Mouse (Mus musculus) thymus, adult 2 months (tissue): ENCODE measurements around the gene Lrrfip1. TPM values are rescaled to one million over a fixed set of nuclear protein-coding genes. Genes with fewer than 3 reads are reported as not detected.

Experiments used
- DNase-seq: peaks from one replicate; pipeline ENCODE4 v3.0.0; 2021
- H3K27ac ChIP-seq: fragments of 200-500 bp; 2 replicates; pipeline ENCODE4 v1.5.1; 2012; ENCODE audit warnings: low read length, control low read depth; ENCODE audit not compliant: control insufficient read depth, insufficient read depth
- H3K27me3 ChIP-seq: fragments of 200-500 bp; 2 replicates; pipeline ENCODE4 v1.6.1; 2012; ENCODE audit warnings: mild to moderate bottlenecking, low read length, moderate library complexity, mixed read lengths; ENCODE audit not compliant: control insufficient read depth, insufficient read depth
- H3K36me3 ChIP-seq: fragments of 200-500 bp; 2 replicates; pipeline ENCODE4 v1.6.1; 2012; ENCODE audit warnings: mild to moderate bottlenecking, low read length, moderate library complexity; ENCODE audit not compliant: control insufficient read depth, insufficient read depth
- H3K4me1 ChIP-seq: fragments of 200-500 bp; replicated peaks from 2 replicates; pipeline ENCODE4 v1.6.1; 2012; ENCODE audit warnings: low read length; ENCODE audit not compliant: control insufficient read depth, insufficient read depth
- H3K4me3 ChIP-seq: fragments of 200-500 bp; 2 replicates; pipeline ENCODE4 v1.5.1; 2012; ENCODE audit warnings: mild to moderate bottlenecking, low read length, control low read depth, moderate library complexity; ENCODE audit not compliant: control insufficient read depth, insufficient read depth
- CTCF ChIP-seq: fragments of 200-500 bp; IDR thresholded peaks from 2 replicates; pipeline ENCODE4 v1.5.1; 2012; ENCODE audit warnings: mild to moderate bottlenecking, control low read depth, low read length, moderate library complexity, borderline replicate concordance; ENCODE audit not compliant: control insufficient read depth, poor library complexity, insufficient read depth; ENCODE audit errors: extremely low read depth
- POLR2A ChIP-seq: fragments of 200-500 bp; IDR thresholded peaks from 2 replicates; pipeline ENCODE4 v1.6.1; 2012; ENCODE audit warnings: mild to moderate bottlenecking, low read length, control low read depth, moderate library complexity; ENCODE audit not compliant: control insufficient read depth, poor library complexity, insufficient read depth; ENCODE audit errors: extremely low read depth
- WGBS: fragments of 180-500 bp; shearing (Covaris S2); methylation state at CpG from one replicate; pipeline ENCODE4 v1.1.7; 2018; 5-methylcytosine and 5-hydroxymethylcytosine counted together
- polyA plus RNA-seq: library from polyadenylated mRNA; depleted of rRNA; stranded (reverse); fragments of >200 nt; gene quantifications from 2 replicates; pipeline ENCODE4 v1.2.3, GENCODE M21; 2012

Gene Lrrfip1
- polyA plus RNA-seq, 1 experiment = 31.8 TPM

- 29% methylated on average over 3 of the region's 3 CpGs for WGBS
- Histone ChIP-seq H3K36me3 (no peaks in the 10 kb centered on the region), H3K27ac (no peak overlapping the region), H3K27me3 (peaks cover 13% of the 10 kb centered on the region), H3K4me3 (no peak overlapping the region), H3K4me1 (no peaks in the 10 kb centered on the region)
- TF ChIP-seq CTCF = no peak
- no peak for TF ChIP-seq POLR2A
- no peak for DNase-seq
These were observed 4.1 kb downstream of the Lrrfip1 start for GRCm38 (mm10) chr1:91002641-91003040.

DNA sequence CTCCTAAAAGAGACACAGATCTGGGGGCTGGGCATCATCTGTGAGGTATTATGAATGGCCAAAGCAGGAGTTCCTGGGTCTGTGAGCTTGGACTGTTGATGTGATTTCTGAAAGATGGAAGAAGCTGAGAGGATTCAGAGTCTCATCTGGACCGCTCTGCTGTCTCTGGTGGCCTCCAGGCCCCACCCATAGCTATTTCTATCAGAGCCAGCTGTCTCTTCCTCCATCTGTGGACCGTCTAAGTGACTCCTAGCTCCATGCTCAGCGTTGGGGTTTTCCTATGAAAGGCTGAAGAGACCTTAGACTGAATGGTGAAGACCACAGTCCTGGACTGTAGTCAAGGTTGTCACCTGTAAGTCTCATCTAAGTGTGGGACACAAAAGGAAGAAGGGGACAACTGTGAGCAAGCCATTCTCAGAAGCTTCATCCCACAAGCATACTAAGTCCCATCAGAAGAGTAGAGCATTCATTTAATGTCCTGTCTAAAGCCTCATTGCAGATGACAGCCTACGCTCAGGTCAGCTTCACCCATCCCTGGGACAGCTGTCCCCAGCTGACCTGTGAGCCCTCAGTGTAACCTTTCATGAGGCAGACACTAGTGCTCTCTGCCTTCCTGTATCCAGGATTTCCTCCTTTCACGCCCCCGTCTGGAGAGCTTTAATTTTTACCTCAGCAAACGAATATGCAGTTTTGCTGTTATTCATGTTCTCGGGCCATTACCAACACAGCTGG lies 5.2 kb downstream of the Lrrfip1 start:
- DNase-seq = no peak
- H3K27ac ChIP-seq = no peak overlapping the region

GRCm38 (mm10) chr1:91006037-91006436 lies 7.5 kb downstream of the Lrrfip1 start:
- Histone ChIP-seq H3K4me3 (no peak overlapping the region), H3K27ac (no peak overlapping the region), H3K4me1 (no peaks in the 10 kb centered on the region), H3K36me3 (no peaks in the 10 kb centered on the region), H3K27me3 (no peaks in the 10 kb centered on the region; the same call in 1 of the 2 replicates)
- no peak for TF ChIP-seq POLR2A
- no peak for TF ChIP-seq CTCF
- WGBS = 92% methylated on average over 5 of the region's 5 CpGs
- DNase-seq = no peak

More for the DNA sequence above, 5.2 kb downstream of the Lrrfip1 start:
- TF ChIP-seq POLR2A = no peak
- no peak for TF ChIP-seq CTCF
- H3K36me3 ChIP-seq = no peaks in the 10 kb centered on the region
- H3K4me3 ChIP-seq = no peak overlapping the region
- peaks cover 5% of the 10 kb centered on the region for H3K27me3 ChIP-seq
- H3K4me1 ChIP-seq = no peaks in the 10 kb centered on the region
- WGBS = 92% methylated on average over 8 of the region's 8 CpGs

GRCm38 (mm10) chr1:91006708-91007107 lies 8.2 kb downstream of the Lrrfip1 start:
- no peak for DNase-seq
- no peaks in the 10 kb centered on the region for H3K27me3 ChIP-seq
- H3K36me3 ChIP-seq = no peaks in the 10 kb centered on the region
- TF ChIP-seq CTCF = no peak
- TF ChIP-seq POLR2A = no peak
- H3K4me1 ChIP-seq = no peaks in the 10 kb centered on the region
- 91% methylated on average over 9 of the region's 9 CpGs for WGBS
- H3K4me3 ChIP-seq = no peak overlapping the region
- no peak overlapping the region for H3K27ac ChIP-seq

- WGBS = 97% methylated on average over 14 of the region's 14 CpGs
- no peak overlapping the region for H3K27ac ChIP-seq
- H3K4me1 ChIP-seq = no peaks in the 10 kb centered on the region
- no peak for TF ChIP-seq CTCF
- TF ChIP-seq POLR2A = no peak
- DNase-seq = no peak
- H3K36me3 ChIP-seq = no peaks in the 10 kb centered on the region
- H3K4me3 ChIP-seq = no peak overlapping the region
- no peaks in the 10 kb centered on the region for H3K27me3 ChIP-seq
These were observed 9.7 kb downstream of the Lrrfip1 start for GRCm38 (mm10) chr1:91008147-91008682.

DNA sequence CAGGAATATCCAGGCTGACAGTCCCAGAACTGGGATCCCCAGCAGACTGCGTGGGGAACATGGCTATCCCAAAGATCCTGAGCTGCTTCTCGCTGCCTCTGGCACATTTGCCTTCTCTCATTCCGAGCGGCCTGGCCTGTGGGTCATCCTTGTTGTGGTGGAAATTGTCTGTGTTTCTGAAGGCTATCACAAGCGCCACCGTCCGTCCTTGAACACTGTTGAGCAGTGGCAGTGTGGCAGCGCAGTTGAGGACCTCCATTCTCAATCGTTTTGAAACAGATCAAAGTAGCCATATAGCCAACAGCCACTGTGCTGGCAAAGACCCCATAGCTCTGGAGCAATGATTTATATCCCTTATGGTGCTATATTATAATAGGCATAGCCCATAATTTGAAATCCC lies 10.2 kb downstream of the Lrrfip1 start:
- TF ChIP-seq POLR2A = no peak
- no peak for TF ChIP-seq CTCF
- WGBS = 97% methylated on average over 9 of the region's 9 CpGs

More for the DNA sequence above, 10.2 kb downstream of the Lrrfip1 start:
- Histone ChIP-seq H3K4me1 (no peaks in the 10 kb centered on the region), H3K27me3 (no peaks in the 10 kb centered on the region), H3K36me3 (no peaks in the 10 kb centered on the region), H3K4me3 (no peak overlapping the region), H3K27ac (no peak overlapping the region)
- DNase-seq = no peak
